Mouse (Mus musculus) neutrophil, adult 65 days (primary cell): ENCODE measurements around the gene Gm49391. TPM values are rescaled to one million over a fixed set of nuclear protein-coding genes. Genes with fewer than 3 reads are reported as not detected.

Source experiments
- total RNA-seq: library from RNA; stranded (reverse); gene quantifications from 2 replicates; pipeline ENCODE4 v1.2.4, GENCODE M21; 2023

The Gm49391 gene
- not detected in 2 replicates for total RNA-seq

DNA sequence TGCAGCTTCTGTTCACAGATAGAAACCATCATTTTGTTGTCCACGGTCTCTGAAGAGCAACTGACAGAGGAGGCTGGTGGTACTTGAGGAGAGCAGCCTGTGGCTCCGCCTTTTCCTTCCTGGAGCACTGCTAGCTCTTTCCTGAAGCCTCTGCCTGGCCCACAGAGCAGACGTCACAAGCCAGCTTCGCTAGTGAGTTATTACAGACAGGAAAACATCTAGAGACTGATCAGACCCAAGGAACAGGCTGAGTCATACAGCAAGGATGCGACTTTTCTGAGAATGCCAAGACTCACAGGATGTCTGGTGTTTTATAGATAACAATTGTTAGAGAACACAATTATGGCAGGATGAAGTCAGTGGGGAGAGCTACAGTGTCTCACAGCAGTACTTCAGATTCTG, at the start of gene Gm49391, which contains the start of gene Ctla2a:
Gene Gm49391 (minus strand): TSS at position 72 of the 402 bp plus-strand sequence.
Gene Ctla2a (minus strand): TSS at position 126 of the 402 bp plus-strand sequence.

DNA sequence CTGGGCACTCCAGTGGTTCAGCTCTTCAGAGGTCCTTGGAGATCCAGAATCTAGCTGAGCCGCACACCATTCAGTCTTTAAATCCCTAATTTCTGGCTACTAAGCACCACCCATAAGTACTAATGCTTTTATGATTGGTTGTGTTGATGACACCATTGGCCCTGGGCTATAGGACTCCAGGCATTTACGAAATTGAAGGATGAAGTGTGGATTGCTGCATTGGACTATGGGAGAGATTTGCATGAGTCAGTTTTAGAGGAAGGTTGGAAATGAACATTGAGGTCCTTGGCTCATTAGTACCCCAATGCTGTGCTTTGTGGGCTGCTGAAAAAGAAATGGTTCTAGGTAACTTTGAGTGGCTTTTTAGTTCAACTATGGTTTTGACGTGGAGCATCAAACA, 5.5 kb upstream of the Gm49391 start, which contains the start of gene Tpbpa:
Gene Tpbpa (minus strand): TSS at position 101 of the 400 bp plus-strand sequence.

DNA sequence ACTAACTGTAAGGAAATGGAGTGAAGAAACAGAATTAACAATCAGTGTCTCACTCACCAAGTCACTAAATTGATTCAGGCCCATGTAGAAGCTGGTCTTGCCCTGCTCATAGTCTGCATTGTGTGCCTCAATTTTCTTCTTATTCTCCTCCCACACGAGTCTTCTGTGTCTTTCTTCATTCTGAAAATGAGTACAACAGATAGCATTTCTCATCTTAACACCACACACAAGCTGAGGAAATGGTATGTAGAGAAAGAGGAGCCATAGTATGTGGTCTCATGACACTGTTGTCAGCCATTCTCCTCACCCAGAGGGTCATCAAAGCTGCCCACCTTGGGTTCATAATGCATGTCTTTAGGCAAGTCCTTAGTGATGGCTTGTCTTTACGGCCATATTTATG, 881 bp downstream of the Gm49391 start, which contains the start of gene Gm49393:
Gene Gm49393 (minus strand): TSS at position 101 of the 400 bp plus-strand sequence.

DNA sequence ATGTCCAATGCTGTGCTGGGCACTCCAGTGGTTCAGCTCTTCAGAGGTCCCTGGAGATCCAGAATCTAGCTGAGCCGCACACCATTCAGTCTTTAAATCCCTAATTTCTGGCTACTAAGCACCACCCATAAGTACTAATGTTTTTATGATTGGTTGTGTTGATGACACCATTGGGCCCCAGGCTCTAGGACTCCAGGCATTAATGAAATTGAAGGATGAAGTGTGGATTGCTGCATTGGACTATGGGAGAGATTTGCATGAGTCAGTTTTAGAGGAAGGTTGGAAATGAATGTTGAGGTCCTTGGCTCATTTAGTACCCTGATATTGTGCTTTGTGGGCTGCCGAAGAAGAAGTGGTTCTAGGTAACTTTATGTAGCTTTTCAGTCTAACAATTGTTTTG, 31.6 kb downstream of the Gm49391 start, which contains the start of gene Tpbpb:
Gene Tpbpb (minus strand): TSS at position 101 of the 400 bp plus-strand sequence.

DNA sequence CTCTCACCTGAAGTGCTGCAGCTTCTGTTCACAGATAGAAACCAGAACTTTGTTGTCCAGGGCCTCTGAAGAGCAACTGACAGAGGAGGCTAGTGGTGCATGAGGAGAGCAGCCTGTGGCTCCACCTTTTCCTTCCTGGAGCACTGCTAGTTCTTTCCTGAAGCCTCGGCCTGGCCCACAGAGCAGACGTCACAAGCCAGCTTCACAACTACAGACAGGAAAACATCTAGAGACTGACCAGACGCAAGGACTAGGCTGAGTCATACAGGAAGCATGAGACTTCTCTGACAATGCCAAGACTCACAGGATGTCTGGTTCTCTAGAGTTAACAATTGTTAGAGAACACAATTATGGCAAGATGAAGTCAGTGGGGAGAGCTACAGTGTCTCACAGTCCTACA, 39.0 kb downstream of the Gm49391 start, which contains the start of gene Ctla2b:
Gene Ctla2b (minus strand): TSS at position 120 of the 400 bp plus-strand sequence.

DNA sequence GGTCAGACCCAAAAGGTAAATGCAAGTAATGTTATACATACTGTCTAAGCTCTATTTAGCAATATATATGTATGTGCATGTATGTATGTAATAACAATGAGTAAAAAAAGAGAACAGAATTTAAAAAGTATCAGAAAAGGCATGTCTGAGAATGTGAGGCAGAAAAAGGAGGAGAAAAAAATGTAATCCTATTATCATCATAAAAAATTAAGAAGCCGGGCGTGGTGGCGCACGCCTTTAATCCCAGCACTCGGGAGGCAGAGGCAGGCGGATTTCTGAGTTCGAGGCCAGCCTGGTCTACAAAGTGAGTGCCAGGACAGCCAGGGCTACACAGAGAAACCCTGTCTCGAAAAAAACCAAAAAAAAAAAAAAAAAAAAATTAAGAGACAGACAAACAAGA, 39.6 kb downstream of the Gm49391 start, which contains the start of gene Gm49392:
Gene Gm49392 (minus strand): TSS at position 101 of the 400 bp plus-strand sequence.

DNA sequence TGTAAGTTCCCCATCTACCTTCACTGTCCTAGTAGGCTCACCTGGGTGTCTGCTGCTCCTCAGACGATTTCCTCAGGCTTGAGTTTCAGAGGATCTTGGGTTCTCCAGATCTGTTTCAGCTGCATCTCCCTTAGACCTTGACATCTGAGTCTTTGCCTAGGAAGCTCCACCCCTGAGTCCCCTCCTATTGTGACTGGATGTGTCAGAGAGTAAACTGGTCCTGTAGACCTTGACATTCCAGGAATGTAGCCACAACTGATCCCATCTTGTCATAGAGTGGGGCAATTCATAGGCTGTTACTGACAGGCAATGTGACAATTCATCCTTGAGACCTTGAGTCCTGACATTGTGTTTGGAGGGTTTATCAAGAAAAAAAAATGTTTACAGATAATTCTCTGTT, 72.1 kb downstream of the Gm49391 start, which contains the start of gene 4930486L24Rik:
Gene 4930486L24Rik (minus strand): TSS at position 195 of the 400 bp plus-strand sequence.

Other genes starting within 250 kb of the Gm49391 start
- gene BC051665, start 150.2 kb downstream of the Gm49391 start, total RNA-seq, result not detected in 2 replicates
- not detected in 2 replicates for gene Ctsll3, start 133.7 kb downstream of the Gm49391 start, total RNA-seq
- gene 4930486L24Rik, start 72.1 kb downstream of the Gm49391 start, total RNA-seq, result not detected in 2 replicates
- not detected in 2 replicates for gene Gm49392, start 39.7 kb downstream of the Gm49391 start, total RNA-seq
- gene Ctla2b, start 39.1 kb downstream of the Gm49391 start, total RNA-seq, result 0.32 TPM in 1 of 2 replicates, not detected in the other
- not detected in 2 replicates for gene Tpbpb, start 31.7 kb downstream of the Gm49391 start, total RNA-seq
- not detected in 2 replicates for gene Gm49393, start 981 bp downstream of the Gm49391 start, total RNA-seq
- gene Ctla2a, start 54 bp upstream of the Gm49391 start, total RNA-seq, result 0.84 and 2.9 TPM in 2 replicates
- not detected in 2 replicates for gene Tpbpa, start 5.4 kb upstream of the Gm49391 start, total RNA-seq
- not detected in 2 replicates for gene Ctsj, start 69.4 kb upstream of the Gm49391 start, total RNA-seq
- gene Ctsq, start 104.1 kb upstream of the Gm49391 start, total RNA-seq, result not detected in 2 replicates
- gene Ctsr, start 227.7 kb upstream of the Gm49391 start, total RNA-seq, result not detected in 2 replicates